14 mouse cellular contexts compared by ENCODE assay signal in genomic region chr11:46121666-46122065, GRCm38 (mm10). TPM values are rescaled to one million over a fixed set of nuclear protein-coding genes. Genes with fewer than 3 reads are reported as not detected.
"Had no signal": no experiment of that assay in that cellular context is flagged by ENCODE, and none has a peak within 500 bp of the region (broad histone marks: within the 10 kb centered on the region; RNA-seq: fewer than 3 reads in every experiment).

No protein-coding gene starts in this region.

- H3K9me3 ChIP-seq: limb, embryonic 13.5 days; midbrain, embryonic 13.5 days; neural tube, embryonic 15.5 days had no signal

- H3K4me1 ChIP-seq: midbrain, embryonic 13.5 days; neural tube, embryonic 15.5 days had no signal

- H3K9ac ChIP-seq: limb, embryonic 13.5 days; liver, embryonic 14.5 days; midbrain, embryonic 13.5 days; neural tube, embryonic 15.5 days had no signal

- H3K4me3 ChIP-seq: layer of hippocampus, adult 2 months; limb, embryonic 13.5 days; midbrain, embryonic 13.5 days; neural tube, embryonic 15.5 days had no signal

- H3K27ac ChIP-seq: layer of hippocampus, adult 2 months; limb, embryonic 13.5 days; liver, embryonic 14.5 days; midbrain, embryonic 13.5 days; neural tube, embryonic 15.5 days had no signal

- H3K4me2 ChIP-seq: limb, embryonic 13.5 days; midbrain, embryonic 13.5 days; neural tube, embryonic 15.5 days had no signal

- H3K27me3 ChIP-seq: limb, embryonic 13.5 days; midbrain, embryonic 13.5 days; neural tube, embryonic 15.5 days had no signal

- ATAC-seq: midbrain, embryonic 13.5 days had no signal

- DNase-seq: kidney, adult 9 months; kidney, postnatal 10 days; kidney, postnatal 4 days; right cerebral cortex, adult 18-20 months; right cerebral cortex, postnatal 25 days; thymus, adult 2 months; thymus, postnatal 25 days had no signal

RNA-seq across cellular contexts. Expression of gene Nipal4, which starts 44.6 kb away (rescaled TPM):
- total RNA-seq: liver, adult 2 months; megakaryocyte progenitor cell, adult 5-6 weeks had no signal
- polyA plus RNA-seq: liver, adult 2 months had no signal
